In genomic region chr15:96638173-96638572, GRCm38 (mm10) we compare ENCODE assay signal across 8 mouse cellular contexts. TPM values are rescaled to one million over a fixed set of nuclear protein-coding genes. Genes with fewer than 3 reads are reported as not detected.
DNase-seq lines count a peak whose midpoint lies in the region; ATAC-seq and TF ChIP-seq lines count a peak whose summit lies in the region.

No protein-coding gene starts in this region.

- no peak for ATAC-seq in forebrain, embryonic 12.5 days (ENCODE audit: low FRiP score)
- no peak for ATAC-seq in embryonic facial prominence, embryonic 14.5 days (ENCODE audit: low read depth)
- no peak for ATAC-seq in limb, embryonic 14.5 days (ENCODE audit: low FRiP score, low read depth)

- 83% methylated on average over 10 of the region's 10 CpGs for WGBS in forebrain, embryonic 12.5 days
- 80% methylated on average over 10 of the region's 10 CpGs for WGBS in forebrain, embryonic 10.5 days
- 41% methylated on average over 10 of the region's 10 CpGs for WGBS in embryonic facial prominence, embryonic 14.5 days
- 44% methylated on average over 10 of the region's 10 CpGs for WGBS in limb, embryonic 14.5 days

- no peak overlapping the region for H3K9ac ChIP-seq in forebrain, embryonic 12.5 days
- no peak overlapping the region for H3K9ac ChIP-seq in embryonic facial prominence, embryonic 14.5 days (ENCODE audit: low read depth, low read length)
- H3K9ac ChIP-seq in limb, embryonic 14.5 days (ENCODE audit: low read depth, low read length, severe bottlenecking), result no peak overlapping the region

- no peak for DNase-seq in forebrain, embryonic 10.5 days (ENCODE audit: extremely low spot score, low spot score)
- peak; percentile 95 for DNase-seq in CD4-positive helper T cell, adult 2 months (ENCODE audit: low read depth, low spot score)
- peak; percentile 73 for DNase-seq in embryonic facial prominence, embryonic 14.5 days (ENCODE audit: low spot score)
- peak; percentile 50 for DNase-seq in limb, embryonic 14.5 days (ENCODE audit: low spot score)
- DNase-seq in retina, postnatal 1 day, result peak; percentile 62
- DNase-seq in layer of hippocampus, adult 18-20 months (ENCODE audit: low spot score in 2 of 2), result no peak
- no peak for DNase-seq in layer of hippocampus, adult 9-10 months (ENCODE audit: low spot score)

- no peak for TF ChIP-seq POLR2A in limb, embryonic 14.5 days (IDR thresholded peaks at IDR 0.05; ENCODE audit: borderline replicate concordance, extremely low read depth, insufficient read depth, insufficient read length)

- peaks cover 32% of the 10 kb centered on the region for H3K4me1 ChIP-seq in forebrain, embryonic 12.5 days
- peaks cover 31% of the 10 kb centered on the region for H3K4me1 ChIP-seq in forebrain, embryonic 10.5 days
- H3K4me1 ChIP-seq in embryonic facial prominence, embryonic 14.5 days (ENCODE audit: control insufficient read depth, insufficient read depth, low read length), result peaks cover 19% of the 10 kb centered on the region
- peaks cover 24% of the 10 kb centered on the region for H3K4me1 ChIP-seq in limb, embryonic 14.5 days (ENCODE audit: control insufficient read depth, insufficient read depth, low read length)

- peaks cover 18% of the 10 kb centered on the region for H3K9me3 ChIP-seq in forebrain, embryonic 12.5 days
- peaks cover 49% of the 10 kb centered on the region for H3K9me3 ChIP-seq in forebrain, embryonic 10.5 days
- H3K9me3 ChIP-seq in embryonic facial prominence, embryonic 14.5 days (ENCODE audit: control insufficient read depth, low read length), result no peaks in the 10 kb centered on the region
- no peaks in the 10 kb centered on the region for H3K9me3 ChIP-seq in limb, embryonic 14.5 days (ENCODE audit: control insufficient read depth, low read length)

- no peaks in the 10 kb centered on the region for H3K27me3 ChIP-seq in forebrain, embryonic 12.5 days
- no peaks in the 10 kb centered on the region for H3K27me3 ChIP-seq in forebrain, embryonic 10.5 days (ENCODE audit: poor library complexity, severe bottlenecking)
- no peaks in the 10 kb centered on the region for H3K27me3 ChIP-seq in embryonic facial prominence, embryonic 14.5 days (replicated peaks; ENCODE audit: control insufficient read depth, insufficient read depth, low read length)
- H3K27me3 ChIP-seq in limb, embryonic 14.5 days (ENCODE audit: control insufficient read depth, insufficient read depth, low read length), result no peaks in the 10 kb centered on the region

- H3K4me2 ChIP-seq in forebrain, embryonic 12.5 days, result no peak overlapping the region
- H3K4me2 ChIP-seq in embryonic facial prominence, embryonic 14.5 days (ENCODE audit: low read depth, low read length), result 0 out of 2 replicates have a peak overlapping the region, but pooled peaks have one; percentile 0
- no peak overlapping the region for H3K4me2 ChIP-seq in limb, embryonic 14.5 days (replicated peaks; ENCODE audit: low read depth, low read length, severe bottlenecking)

- 0 out of 2 replicates have a peak overlapping the region, but pooled peaks have one; percentile 3 for H3K4me3 ChIP-seq in forebrain, embryonic 12.5 days (replicated peaks)
- no peak overlapping the region for H3K4me3 ChIP-seq in forebrain, embryonic 10.5 days
- H3K4me3 ChIP-seq in embryonic facial prominence, embryonic 14.5 days (ENCODE audit: low read depth, low read length), result no peak overlapping the region
- H3K4me3 ChIP-seq in limb, embryonic 14.5 days (replicated peaks; ENCODE audit: low read length), result no peak overlapping the region

- H3K27ac ChIP-seq in forebrain, embryonic 12.5 days, result no peak overlapping the region
- H3K27ac ChIP-seq in forebrain, embryonic 10.5 days, result no peak overlapping the region
- 0 out of 2 replicates have a peak overlapping the region, but pooled peaks have one; percentile 39 for H3K27ac ChIP-seq in embryonic facial prominence, embryonic 14.5 days (replicated peaks; ENCODE audit: low read depth, low read length)
- H3K27ac ChIP-seq in limb, embryonic 14.5 days (replicated peaks; ENCODE audit: low read depth, low read length), result peak overlapping the region; percentile 14; the same call in 1 of the 2 replicates

- peaks cover 54% of the 10 kb centered on the region for H3K36me3 ChIP-seq in forebrain, embryonic 12.5 days (replicated peaks)
- peaks cover 71% of the 10 kb centered on the region for H3K36me3 ChIP-seq in forebrain, embryonic 10.5 days (replicated peaks)
- 0 out of 2 replicates have a peak, but pooled peaks cover 12% of the 10 kb centered on the region for H3K36me3 ChIP-seq in embryonic facial prominence, embryonic 14.5 days (ENCODE audit: control insufficient read depth, insufficient read depth, low read length)
- peaks cover 9% of the 10 kb centered on the region for H3K36me3 ChIP-seq in limb, embryonic 14.5 days (ENCODE audit: control insufficient read depth, insufficient read depth, low read length)

RNA-seq across cellular contexts. Expression of gene Slc38a1, which starts 4.5 kb away (rescaled TPM):
- 148 and 166 TPM in 2 replicates for polyA plus RNA-seq in forebrain, embryonic 12.5 days (2016; fragmentation: Nextera tagmentation; extraction: Ambion mirVana)
- polyA plus RNA-seq in forebrain, embryonic 10.5 days (2016; fragmentation: Nextera tagmentation; extraction: Ambion mirVana), result 127 and 138 TPM in 2 replicates
- 46.1 and 56.2 TPM in 2 replicates for polyA plus RNA-seq in embryonic facial prominence, embryonic 14.5 days (2014; fragmentation: Nextera tagmentation; extraction: Ambion mirVana)
- 50.4 and 59.8 TPM in 2 replicates for polyA plus RNA-seq in limb, embryonic 14.5 days (2012; rRNA removed)
- 57.7 and 69.6 TPM in 2 replicates for polyA plus RNA-seq in limb, embryonic 14.5 days (2014; fragmentation: Nextera tagmentation; extraction: Ambion mirVana)
- total RNA-seq in layer of hippocampus, adult 18-20 months (2021), result 10 to 100 TPM; 77.6 to 84.1 TPM

Comparison
In these comparisons a context has a peak if more than half of its experiments do, and no peak if none do; other contexts are left out.
1. H3K27ac ChIP-seq: peak in embryonic facial prominence, embryonic 14.5 days (single experiment) and limb, embryonic 14.5 days (single experiment); none in forebrain, embryonic 12.5 days (single experiment) and forebrain, embryonic 10.5 days (single experiment).
2. DNase-seq: peak in CD4-positive helper T cell, adult 2 months (single experiment), embryonic facial prominence, embryonic 14.5 days (single experiment), limb, embryonic 14.5 days (single experiment) and retina, postnatal 1 day (single experiment); none in forebrain, embryonic 10.5 days (single experiment), layer of hippocampus, adult 18-20 months (0 of 2) and layer of hippocampus, adult 9-10 months (single experiment).